Mouse (Mus musculus): ENCODE measurements around the gene Ctsd.

Ctsd gene

GRCm38 (mm10) chr7:142331281-142331680 lies 56.6 kb downstream of the Ctsd start:
- no peak for DNase-seq

- peak in 1 of 2 experiments; percentile 42 for DNase-seq
Observed at GRCm38 (mm10) chr7:142330271-142330724, 57.5 kb downstream of the Ctsd start.

GRCm38 (mm10) chr7:142328507-142328906 lies 59.3 kb downstream of the Ctsd start:
- no peak for DNase-seq

- DNase-seq: no peak
Observed at GRCm38 (mm10) chr7:142326714-142327445, 61.0 kb downstream of the Ctsd start.
